Mouse (Mus musculus): ENCODE measurements around the gene Elane. TPM values are rescaled to one million over a fixed set of nuclear protein-coding genes. Genes with fewer than 3 reads are reported as not detected.
A peak's percentile ranks its signal among the peaks of the same experiment; 100 is the strongest.
"Not testable (repeated sequence)": the region's sequence is repeated elsewhere in the genome, so short reads cannot be mapped to it uniquely, and the experiment has no call there.

The Elane gene
- polyA plus RNA-seq, 1 experiment from 2014 or later, result not detected

DNA sequence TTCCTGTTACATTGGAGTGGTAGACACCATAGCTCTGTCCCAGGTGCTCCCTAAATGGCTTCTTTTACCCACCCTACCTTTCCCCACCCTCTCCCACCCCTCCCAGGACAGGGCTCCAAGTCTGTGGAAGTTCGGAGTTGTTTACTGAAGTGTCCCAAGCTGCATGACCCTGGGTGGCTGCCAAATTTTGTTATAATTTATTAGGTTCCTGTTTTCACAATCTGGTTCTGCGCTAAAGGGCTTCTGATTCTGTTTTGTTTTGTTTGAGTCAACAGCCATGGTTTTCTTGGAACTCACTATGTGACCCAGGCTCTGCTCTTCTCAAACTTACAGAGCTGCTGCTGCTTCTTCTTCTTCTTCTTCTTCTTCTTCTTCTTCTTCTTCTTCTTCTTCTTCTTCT lies 3.3 kb downstream of the Elane start:
- ATAC-seq, result no peak
- H3K4me2 ChIP-seq, result no peak overlapping the region
- no peak overlapping the region for H3K9ac ChIP-seq
- no peaks in the 10 kb centered on the region for H3K9me3 ChIP-seq (replicated peaks)
- H3K4me3 ChIP-seq, result no peak overlapping the region
- H3K4me1 ChIP-seq, result no peaks in the 10 kb centered on the region; the same call in 1 of the 2 replicates
- H3K27me3 ChIP-seq, result peaks cover 9% of the 10 kb centered on the region; the same call in 1 of the 2 replicates
- H3K27ac ChIP-seq, result no peak overlapping the region
- H3K36me3 ChIP-seq (ENCODE audit: poor library complexity, severe bottlenecking), result 0 out of 2 replicates have a peak, but pooled peaks cover 4% of the 10 kb centered on the region
- WGBS, result 96% methylated on average over 2 of the region's 2 CpGs

- H3K9me3 ChIP-seq (replicated peaks), result no peaks in the 10 kb centered on the region
- H3K27ac ChIP-seq, result no peak within 1 kb of the TSS
- WGBS, result 41% methylated on average over 5 of the region's 5 CpGs
- no peak within 1 kb of the TSS for H3K4me2 ChIP-seq
- peaks cover 13% of the 10 kb centered on the region for H3K36me3 ChIP-seq (ENCODE audit: poor library complexity, severe bottlenecking)
- no peak for ATAC-seq
- H3K27me3 ChIP-seq, result peaks cover 9% of the 10 kb centered on the region; the same call in 1 of the 2 replicates
- no peaks in the 10 kb centered on the region; the same call in 1 of the 2 replicates for H3K4me1 ChIP-seq
- H3K9ac ChIP-seq, result no peak within 1 kb of the TSS
- no peak within 1 kb of the TSS for H3K4me3 ChIP-seq
Measured at GRCm38 (mm10) chr10:79890670-79891069, 4.6 kb downstream of the Elane start, which contains the start of gene Cfd. Cfd (plus strand) TSS chr10:79890853.

DNA sequence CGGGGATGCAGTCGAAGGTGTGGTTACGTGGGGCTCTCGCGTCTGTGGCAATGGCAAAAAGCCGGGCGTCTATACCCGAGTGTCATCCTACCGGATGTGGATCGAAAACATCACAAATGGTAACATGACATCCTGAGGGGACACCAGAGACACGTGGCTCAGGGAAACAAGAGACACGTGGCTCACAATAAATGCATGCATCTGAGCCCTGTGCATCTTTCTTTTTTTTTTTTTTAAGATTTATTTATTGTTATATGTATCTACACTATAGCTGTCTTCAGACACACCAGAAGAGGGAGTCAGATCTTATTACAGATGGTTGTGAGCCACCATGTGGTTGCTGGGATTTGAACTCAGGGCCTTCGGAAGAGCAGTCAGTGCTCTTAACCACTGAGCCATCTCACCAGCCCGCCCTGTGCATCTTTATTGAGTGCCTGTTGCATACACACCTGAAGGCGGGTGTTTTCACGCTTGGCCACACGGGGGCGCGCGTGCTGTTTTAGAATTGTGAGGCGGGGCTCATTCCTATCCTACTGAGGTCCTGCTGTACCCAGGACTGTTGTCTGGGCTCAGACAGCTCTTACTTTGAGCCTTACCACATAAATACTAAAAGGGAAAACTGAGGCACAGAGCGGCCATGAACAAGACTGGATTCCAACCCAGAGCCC lies 6.5 kb downstream of the Elane start:
- not testable (repeated sequence) for H3K27ac ChIP-seq; H3K4me3 ChIP-seq; H3K9ac ChIP-seq; H3K4me2 ChIP-seq; H3K4me1 ChIP-seq; H3K9me3 ChIP-seq (replicated peaks); H3K27me3 ChIP-seq
- 44% methylated on average over 22 of the region's 22 CpGs for WGBS
- H3K36me3 ChIP-seq (ENCODE audit: poor library complexity, severe bottlenecking), result peaks cover 32% of the 10 kb centered on the region
- peak; percentile 68 for ATAC-seq

GRCm38 (mm10) chr10:79896306-79896705 lies 10.3 kb downstream of the Elane start:
- Histone ChIP-seq H3K4me3 (no peak overlapping the region), H3K9ac (no peak overlapping the region), H3K27ac (no peak overlapping the region), H3K4me1 (peaks cover 10% of the 10 kb centered on the region), H3K36me3 (ENCODE audit: poor library complexity, severe bottlenecking) (peaks cover 57% of the 10 kb centered on the region), H3K4me2 (no peak overlapping the region), H3K9me3 (replicated peaks) (no peaks in the 10 kb centered on the region), H3K27me3 (peaks cover 13% of the 10 kb centered on the region; the same call in 1 of the 2 replicates)
- WGBS, result 91% methylated on average over 16 of the region's 16 CpGs
- ATAC-seq, result no peak

DNA sequence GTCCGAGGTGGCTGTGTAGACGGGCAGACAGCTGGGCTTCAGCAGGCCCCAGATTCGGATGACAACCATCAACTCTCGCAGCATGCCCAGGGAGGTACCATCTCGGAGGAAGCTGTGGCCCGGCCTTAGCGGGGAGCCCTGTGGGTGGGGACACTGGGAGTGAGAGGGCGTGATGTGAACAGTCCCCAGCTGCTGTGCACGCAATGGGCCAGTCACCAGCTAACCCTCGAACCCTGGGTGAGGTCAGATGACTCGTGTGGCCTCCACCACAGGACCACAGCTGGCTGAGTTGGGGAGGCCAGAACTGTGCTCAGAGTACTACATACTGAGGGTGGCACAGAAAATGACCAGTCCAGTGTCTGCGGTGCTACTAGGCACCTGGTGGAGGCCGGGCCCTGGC lies 10.8 kb downstream of the Elane start:
- Histone ChIP-seq H3K27me3 (peaks cover 13% of the 10 kb centered on the region; the same call in 1 of the 2 replicates), H3K27ac (no peak overlapping the region), H3K36me3 (ENCODE audit: poor library complexity, severe bottlenecking) (peaks cover 57% of the 10 kb centered on the region), H3K4me3 (no peak overlapping the region), H3K4me2 (no peak overlapping the region), H3K9ac (no peak overlapping the region), H3K9me3 (replicated peaks) (no peaks in the 10 kb centered on the region), H3K4me1 (peaks cover 14% of the 10 kb centered on the region)
- 90% methylated on average over 13 of the region's 13 CpGs for WGBS
- ATAC-seq, result no peak

DNA sequence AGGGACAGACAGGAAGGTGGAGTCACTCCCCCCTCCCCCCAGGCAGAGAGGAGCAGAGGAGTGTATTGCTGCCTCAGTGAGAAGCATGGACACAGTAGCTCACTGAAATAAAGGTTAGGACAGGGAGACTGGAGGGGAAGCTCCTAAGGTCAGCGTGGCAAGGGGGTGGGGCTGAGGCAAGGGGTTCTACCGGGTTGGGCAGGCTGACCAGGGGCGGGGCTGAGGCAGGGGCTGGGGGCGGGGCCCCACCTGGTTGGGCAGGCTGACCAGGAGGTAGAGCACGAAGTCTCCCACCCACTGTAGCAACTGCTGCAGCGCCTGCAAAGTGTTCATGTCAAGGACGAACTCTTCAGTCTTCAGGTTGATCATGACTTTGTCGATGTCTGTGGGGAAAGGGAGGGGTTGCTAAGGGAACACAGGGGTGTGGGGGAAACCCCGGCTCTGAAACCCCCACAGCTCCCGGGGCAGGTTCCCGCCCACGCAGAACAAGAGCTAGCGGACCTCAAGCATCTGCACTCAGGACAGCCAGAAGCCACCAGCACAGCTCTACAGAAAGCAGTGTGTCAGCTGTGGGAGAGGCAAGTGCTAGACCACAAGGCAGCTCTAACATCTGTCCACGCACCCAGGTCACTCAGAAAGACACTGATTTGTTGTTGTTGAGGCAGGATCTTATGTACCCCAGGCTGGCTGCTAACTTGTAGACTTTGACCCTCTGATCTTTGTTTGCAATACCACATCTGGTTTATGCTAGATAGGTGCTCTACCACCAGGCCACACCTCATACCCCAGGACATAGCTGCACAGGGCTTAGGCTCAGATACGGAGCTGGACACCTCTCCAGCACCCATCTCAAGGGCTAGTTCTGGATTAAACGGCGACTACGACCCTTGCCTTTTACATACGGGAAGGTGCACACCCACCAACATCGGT lies 11.5 kb downstream of the Elane start:
- WGBS, result 56% methylated on average over 20 of the region's 20 CpGs
- Histone ChIP-seq H3K27me3 (peaks cover 14% of the 10 kb centered on the region; the same call in 1 of the 2 replicates), H3K27ac (no peak overlapping the region), H3K4me1 (peaks cover 14% of the 10 kb centered on the region), H3K4me3 (no peak overlapping the region), H3K9me3 (replicated peaks) (no peaks in the 10 kb centered on the region), H3K36me3 (ENCODE audit: poor library complexity, severe bottlenecking) (peaks cover 58% of the 10 kb centered on the region), H3K4me2 (no peak overlapping the region), H3K9ac (no peak overlapping the region)
- no peak for ATAC-seq

GRCm38 (mm10) chr10:79900951-79901410 lies 14.9 kb downstream of the Elane start:
- peak; percentile 53 for ATAC-seq

GRCm38 (mm10) chr10:79906712-79907111 lies 20.7 kb downstream of the Elane start:
- ATAC-seq, result no peak
- Histone ChIP-seq H3K4me3 (no peak overlapping the region), H3K27me3 (0 out of 2 replicates have a peak, but pooled peaks cover 7% of the 10 kb centered on the region), H3K4me1 (peaks cover 13% of the 10 kb centered on the region), H3K27ac (no peak overlapping the region), H3K4me2 (no peak overlapping the region), H3K9me3 (replicated peaks) (no peaks in the 10 kb centered on the region), H3K9ac (no peak overlapping the region), H3K36me3 (ENCODE audit: poor library complexity, severe bottlenecking) (peaks cover 55% of the 10 kb centered on the region)
- 90% methylated on average over 9 of the region's 9 CpGs for WGBS

More at GRCm38 (mm10) chr10:79900951-79901410, 14.9 kb downstream of the Elane start:
- WGBS, result 6% methylated on average over 2 of the region's 2 CpGs
- peak overlapping the region; percentile 50 for H3K9ac ChIP-seq
- peaks cover 20% of the 10 kb centered on the region; the same call in 1 of the 2 replicates for H3K27me3 ChIP-seq
- H3K9me3 ChIP-seq (replicated peaks), result no peaks in the 10 kb centered on the region
- peaks cover 14% of the 10 kb centered on the region for H3K4me1 ChIP-seq
- H3K27ac ChIP-seq, result peak overlapping the region; percentile 21; the same call in 1 of the 2 replicates
- no peak overlapping the region for H3K4me3 ChIP-seq
- peaks cover 73% of the 10 kb centered on the region for H3K36me3 ChIP-seq (ENCODE audit: poor library complexity, severe bottlenecking)
- H3K4me2 ChIP-seq, result no peak overlapping the region

GRCm38 (mm10) chr10:79907415-79907814 lies 21.4 kb downstream of the Elane start:
- no peak for ATAC-seq
- no peak overlapping the region for H3K9ac ChIP-seq
- H3K4me3 ChIP-seq, result no peak overlapping the region
- H3K36me3 ChIP-seq (ENCODE audit: poor library complexity, severe bottlenecking), result peaks cover 62% of the 10 kb centered on the region
- no peaks in the 10 kb centered on the region for H3K9me3 ChIP-seq (replicated peaks)
- peaks cover 13% of the 10 kb centered on the region for H3K4me1 ChIP-seq
- 95% methylated on average over 10 of the region's 10 CpGs for WGBS
- H3K4me2 ChIP-seq, result peak overlapping the region; percentile 48; the same call in 1 of the 2 replicates
- H3K27ac ChIP-seq, result no peak overlapping the region
- H3K27me3 ChIP-seq, result 0 out of 2 replicates have a peak, but pooled peaks cover 7% of the 10 kb centered on the region

DNA sequence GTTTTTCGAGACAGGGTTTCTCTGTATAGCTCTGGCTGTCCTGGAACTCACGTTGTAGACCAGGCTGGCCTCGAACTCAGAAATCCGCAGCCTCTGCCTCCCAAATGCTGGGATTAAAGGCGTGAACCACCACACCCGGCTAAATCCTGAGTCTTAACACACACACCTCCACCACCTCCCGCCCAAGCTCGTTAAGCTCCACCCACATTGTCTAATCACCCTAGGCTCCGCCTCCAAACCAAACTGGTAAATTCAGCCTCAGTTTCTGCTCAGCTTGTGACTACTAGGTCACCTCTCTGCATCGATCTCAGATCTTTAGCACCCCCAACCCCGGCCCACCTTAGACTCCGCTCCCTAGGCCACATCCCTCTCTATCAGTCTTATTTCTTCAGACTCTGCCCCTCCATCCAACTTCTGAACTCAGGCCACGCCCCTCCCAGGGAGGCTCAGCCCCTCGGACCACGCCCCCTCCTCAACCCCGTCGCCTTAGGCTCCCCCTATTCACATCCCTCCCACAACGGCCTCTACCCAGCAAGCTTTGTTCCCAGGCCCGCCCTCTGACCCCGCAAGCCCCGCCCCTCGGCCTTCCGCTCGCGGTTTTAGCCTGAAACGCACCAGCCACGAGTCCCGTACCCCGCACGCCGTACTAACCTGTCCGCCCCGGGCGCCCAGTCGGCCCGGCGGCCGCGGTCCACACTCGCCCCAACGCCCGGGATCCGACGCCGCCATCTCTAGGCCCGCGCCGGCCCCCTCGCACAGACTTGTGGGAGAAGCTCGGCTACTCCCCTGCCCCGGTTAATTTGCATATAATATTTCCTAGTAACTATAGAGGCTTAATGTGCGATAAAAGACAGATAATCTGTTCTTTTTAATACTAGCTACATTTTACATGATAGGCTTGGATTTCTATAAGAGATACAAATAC lies 22.4 kb downstream of the Elane start, which contains the start of gene Med16:
TSS of gene Med16 (minus strand) at position 757 of the 925 bp plus-strand sequence.
- WGBS, result 2% methylated on average over 52 of the region's 52 CpGs
- H3K4me3 ChIP-seq, result peak within 1 kb of the TSS; percentile 68
- ATAC-seq, result peak; percentile 92
- H3K27ac ChIP-seq, result peak within 1 kb of the TSS; percentile 96
- peaks cover 58% of the 10 kb centered on the region for H3K36me3 ChIP-seq (ENCODE audit: poor library complexity, severe bottlenecking)
- peak within 1 kb of the TSS; percentile 48 for H3K4me2 ChIP-seq
- no peaks in the 10 kb centered on the region for H3K9me3 ChIP-seq (replicated peaks)
- H3K27me3 ChIP-seq, result no peaks in the 10 kb centered on the region
- H3K4me1 ChIP-seq, result peaks cover 13% of the 10 kb centered on the region
- peak within 1 kb of the TSS; percentile 89 for H3K9ac ChIP-seq

Data from forebrain, embryonic 13.5 days (tissue).